Mouse (Mus musculus) CD4-positive naive resting alpha-beta T cell, adult 57 days (primary cell): ENCODE measurements around the gene Tmem92. TPM values are rescaled to one million over a fixed set of nuclear protein-coding genes. Genes with fewer than 3 reads are reported as not detected.

Experiments
- total RNA-seq: library from RNA; stranded (reverse); gene quantifications from one replicate; pipeline ENCODE4 v1.2.4, GENCODE M21; 2023

The Tmem92 gene
- not detected for total RNA-seq

DNA sequence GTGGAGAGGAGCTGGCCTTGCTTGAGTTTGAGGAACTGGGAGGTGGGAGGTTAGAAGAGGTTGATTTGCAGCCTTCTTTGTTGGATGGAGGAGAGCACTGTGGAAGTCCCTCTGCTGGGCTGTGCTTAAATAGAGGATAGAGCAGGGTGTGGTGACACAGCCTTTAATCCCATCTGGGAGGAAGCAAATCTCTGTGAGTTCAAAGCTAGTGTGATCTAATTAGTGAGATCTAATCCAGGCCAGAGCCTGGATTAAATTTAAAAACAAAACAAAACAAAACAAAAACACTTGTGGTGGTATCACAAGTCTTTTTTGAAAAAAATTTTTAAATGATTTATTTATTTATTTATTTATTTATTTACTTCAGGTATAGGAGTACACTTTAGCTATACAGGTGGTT lies at the start of gene Tmem92:
Tmem92 (minus strand) TSS at position 101 of the 400 bp plus-strand sequence.

DNA sequence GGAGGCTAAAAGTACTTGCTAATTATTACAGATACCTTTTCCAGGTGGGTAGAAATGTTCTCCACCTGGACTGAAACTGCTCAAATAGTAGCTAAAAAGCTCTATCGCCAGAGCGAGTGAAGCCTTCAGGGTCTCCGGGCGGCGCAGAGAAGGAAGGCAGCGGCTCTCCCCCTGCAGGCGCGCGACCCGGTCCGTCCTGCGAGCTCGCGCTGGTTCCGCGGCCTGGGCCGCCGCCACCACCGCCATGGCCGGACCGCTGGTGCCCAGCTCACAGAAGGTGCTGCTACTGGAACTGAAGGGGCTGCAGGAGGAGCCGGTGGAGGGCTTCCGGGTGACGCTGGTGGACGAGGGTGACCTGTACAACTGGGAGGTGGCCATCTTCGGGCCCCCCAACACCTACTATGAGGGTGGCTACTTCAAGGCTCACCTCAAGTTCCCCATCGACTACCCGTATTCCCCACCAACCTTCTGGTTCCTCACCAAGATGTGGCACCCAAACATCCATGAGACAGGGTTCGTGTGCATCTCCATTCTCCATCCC lies 40.7 kb downstream of the Tmem92 start, which contains the start of gene Cdc34b:
Cdc34b (plus strand) TSS at position 51 of the 541 bp plus-strand sequence.

Other genes with a start within 250 kb of the Tmem92 start
- 4.6 TPM for gene Rsad1, start 233.4 kb downstream of the Tmem92 start, total RNA-seq
- not detected for gene Chad, start 217.7 kb downstream of the Tmem92 start, total RNA-seq
- gene Acsf2, start 180.8 kb downstream of the Tmem92 start, total RNA-seq: 16.1 TPM
- gene Lrrc59, start 152.9 kb downstream of the Tmem92 start, total RNA-seq: 47.9 TPM
- 17.8 TPM for gene Mrpl27, start 128.9 kb downstream of the Tmem92 start, total RNA-seq
- gene Eme1, start 128.7 kb downstream of the Tmem92 start, total RNA-seq: 0.68 TPM
- gene Xylt2, start 105.2 kb downstream of the Tmem92 start, total RNA-seq: 59.2 TPM
- gene Gm11541, start 78.2 kb downstream of the Tmem92 start, total RNA-seq: not detected
- not detected for gene Cdc34b, start 40.9 kb downstream of the Tmem92 start, total RNA-seq
- 3.5 TPM for gene Col1a1, start 153.5 kb upstream of the Tmem92 start, total RNA-seq
- gene Hils1, start 184.9 kb upstream of the Tmem92 start, total RNA-seq: not detected
- not detected for gene Sgca, start 193.6 kb upstream of the Tmem92 start, total RNA-seq
- 141 TPM for gene Ppp1r9b, start 208.3 kb upstream of the Tmem92 start, total RNA-seq
- 0.21 TPM for gene Samd14, start 227.2 kb upstream of the Tmem92 start, total RNA-seq